Mouse (Mus musculus): ENCODE data around the gene Xrcc4.

Gene Xrcc4

DNA sequence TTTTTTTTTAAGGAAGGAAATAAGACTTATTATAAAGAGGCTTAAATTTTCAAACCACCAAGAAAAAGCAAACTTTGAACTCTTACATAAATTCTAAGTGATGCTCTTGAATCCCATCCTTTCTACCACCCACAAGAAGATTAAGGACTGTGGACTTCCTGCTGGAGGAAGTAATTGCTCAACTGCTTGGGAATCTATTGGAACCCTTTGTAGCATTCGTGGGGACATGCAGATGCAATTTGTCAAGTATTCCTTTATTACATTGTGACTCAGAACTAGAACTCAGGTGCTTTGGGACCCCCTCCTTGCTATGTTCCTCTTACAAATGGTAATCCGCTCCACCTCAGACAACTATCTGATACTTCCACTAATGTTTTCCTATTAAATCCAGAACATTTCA is 351.1 kb downstream of the Xrcc4 start:
- DNase-seq = no peak

DNA sequence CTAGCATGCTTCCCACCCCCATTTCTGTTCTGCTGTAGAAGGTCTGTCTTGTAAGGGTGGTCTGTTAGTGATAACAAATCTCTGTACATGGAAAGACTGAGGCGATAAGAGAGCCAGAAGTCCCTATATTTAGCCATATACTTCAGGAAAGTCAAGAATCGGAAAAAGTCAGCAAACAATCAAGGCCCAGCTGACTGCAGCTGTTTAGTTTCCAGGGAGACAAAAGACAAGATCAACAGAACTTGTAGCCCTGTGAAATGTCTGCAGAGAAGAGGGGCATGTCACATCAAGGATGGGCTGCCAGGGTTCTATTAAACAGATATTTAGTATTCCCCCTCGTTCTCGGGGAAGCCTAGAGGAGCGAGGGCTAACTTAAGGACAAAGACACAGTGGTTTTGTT is 354.3 kb downstream of the Xrcc4 start:
- no peak for DNase-seq

- no peak for DNase-seq
Observed at GRCm38 (mm10) chr13:89726492-89726891, 362.9 kb downstream of the Xrcc4 start.

Measured in liver (tissue).